Mouse (Mus musculus) brain, embryonic 14.5 days (tissue): ENCODE results near the gene Tgfb1.

Source experiments
- CTCF ChIP-seq: fragments of 200-500 bp; IDR thresholded peaks from 2 replicates; pipeline ENCODE4 v1.5.1; 2012; ENCODE audit warnings: inconsistent platforms, mild to moderate bottlenecking, moderate library complexity, borderline replicate concordance; ENCODE audit not compliant: insufficient read depth, insufficient read length; ENCODE audit errors: extremely low read depth
- POLR2A ChIP-seq: fragments of 200-500 bp; IDR thresholded peaks from 2 replicates; pipeline ENCODE4 v1.6.1; 2012; ENCODE audit warnings: mild to moderate bottlenecking, inconsistent platforms, borderline replicate concordance; ENCODE audit not compliant: poor library complexity, insufficient read depth, insufficient read length, severe bottlenecking; ENCODE audit errors: extremely low read depth

DNA sequence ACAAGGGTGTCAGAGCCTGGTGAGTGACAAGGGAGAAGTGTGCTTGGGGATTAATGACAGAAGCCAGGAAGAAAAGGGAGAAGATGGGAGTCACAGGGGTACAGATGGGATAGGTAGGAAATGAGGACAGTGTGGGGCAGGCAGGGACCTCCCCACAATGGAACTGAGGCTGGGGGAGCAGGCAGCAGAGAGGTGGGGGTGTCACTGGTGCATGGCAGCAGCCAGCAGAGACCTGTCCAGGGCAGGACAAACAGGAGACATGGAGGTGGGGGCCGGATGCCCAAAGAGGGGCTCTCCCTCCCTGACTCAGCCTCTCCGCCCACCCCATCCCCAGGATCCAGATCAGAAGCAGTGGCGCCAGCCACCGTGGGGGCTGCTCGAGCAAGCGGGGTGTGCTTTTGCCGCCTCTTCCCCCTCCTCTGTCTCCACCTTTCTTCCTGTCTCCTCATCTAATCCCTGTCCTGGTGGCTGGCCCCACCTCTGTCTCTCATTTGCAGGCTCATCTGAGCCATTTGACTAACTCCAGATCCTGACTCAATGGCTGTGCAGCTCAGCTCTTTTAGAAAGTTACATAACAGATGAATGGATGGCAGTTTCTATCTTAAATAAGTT lies 23.8 kb downstream of the Tgfb1 start:
- TF ChIP-seq CTCF (no peak), POLR2A (no peak)
